Mouse (Mus musculus): ENCODE results near the gene Cd101.

DNA sequence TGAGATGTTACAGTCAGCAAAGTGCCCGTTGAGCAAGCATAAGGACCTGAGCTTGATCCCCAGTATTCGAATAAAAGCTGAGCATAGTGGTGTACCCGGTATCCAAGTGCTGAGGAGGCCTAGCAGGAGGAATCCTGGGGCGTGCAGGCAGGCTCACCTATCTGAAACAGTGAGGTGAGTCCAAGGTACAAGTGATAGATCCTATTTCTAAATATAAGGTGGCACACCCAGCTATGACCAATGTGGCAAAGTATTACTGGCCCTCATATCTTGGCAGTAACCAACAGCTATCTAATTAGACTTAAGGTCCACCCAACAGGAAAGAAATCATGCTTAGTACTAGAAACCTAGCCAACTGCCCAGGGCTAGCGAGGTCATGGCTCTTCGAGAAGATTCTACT lies 6.4 kb downstream of the Cd101 start:
- TF ChIP-seq CTCF (IDR thresholded peaks at IDR 0.05; ENCODE audit: control insufficient read depth, insufficient read depth, low read length) (no peak), POLR2A (IDR thresholded peaks at IDR 0.05; ENCODE audit: borderline replicate concordance, control insufficient read depth, low read depth, low read length) (no peak)

Measured in bone marrow, adult 2 months (tissue).